Mouse (Mus musculus) myocyte (in vitro differentiated cells): Measurements from ENCODE around the gene Homer3.
A peak's percentile ranks its signal among the peaks of the same experiment; 100 is the strongest.

Experiments
- CEBPB ChIP-seq: IDR thresholded peaks from 2 replicates; pipeline ENCODE4 v1.6.1; 2011; ENCODE audit warnings: mild to moderate bottlenecking, moderate library complexity; ENCODE audit not compliant: poor library complexity, insufficient read depth, severe bottlenecking
- E2F4 ChIP-seq: IDR thresholded peaks from one replicate; pipeline ENCODE4 v1.6.1; 2011; ENCODE audit warnings: mild to moderate bottlenecking, control low read depth, moderate library complexity; ENCODE audit not compliant: insufficient read depth
- MAX ChIP-seq: IDR thresholded peaks from one replicate; pipeline ENCODE4 v1.6.1; 2011; ENCODE audit warnings: low read depth, mild to moderate bottlenecking, control low read depth
- MYOD1 ChIP-seq, 3 experiments: IDR thresholded peaks; one replicate each; pipeline ENCODE4 v1.6.1; 2011; ENCODE audit warnings: control low read depth in 2 of 3, low read depth in 2 of 3, mild to moderate bottlenecking in 2 of 3, moderate library complexity in 1 of 3; ENCODE audit not compliant: insufficient read length in 2 of 3, control insufficient read depth in 1 of 3
- MYOG ChIP-seq, 3 experiments: IDR thresholded peaks; one replicate each; pipeline ENCODE4 v1.6.1; 2011; ENCODE audit warnings: control low read depth in 2 of 3, low read depth in 2 of 3, mild to moderate bottlenecking in 2 of 3; ENCODE audit not compliant: insufficient read length in 2 of 3, control insufficient read depth in 1 of 3, insufficient read depth in 1 of 3
- POLR2A ChIP-seq: IDR thresholded peaks from one replicate; pipeline ENCODE4 v1.6.1; 2011; ENCODE audit warnings: low read depth, mild to moderate bottlenecking, control low read depth, moderate library complexity; ENCODE audit not compliant: insufficient read length
- POLR2AphosphoS2 ChIP-seq: IDR thresholded peaks from one replicate; pipeline ENCODE4 v1.6.1; 2011; ENCODE audit warnings: low read depth, control low read depth; ENCODE audit not compliant: insufficient read length
- REST ChIP-seq: IDR thresholded peaks from one replicate; pipeline ENCODE4 v1.6.1; 2011; ENCODE audit warnings: mild to moderate bottlenecking, control low read depth, moderate library complexity; ENCODE audit not compliant: insufficient read depth, insufficient read length
- TCF12 ChIP-seq: IDR thresholded peaks from one replicate; pipeline ENCODE4 v1.6.1; 2011; ENCODE audit warnings: mild to moderate bottlenecking, control low read depth; ENCODE audit not compliant: poor library complexity, insufficient read depth, severe bottlenecking
- TCF3 ChIP-seq: IDR thresholded peaks from one replicate; pipeline ENCODE4 v1.6.1; 2011; ENCODE audit warnings: low read depth, control low read depth; ENCODE audit not compliant: insufficient read length
- USF1 ChIP-seq: IDR thresholded peaks from one replicate; pipeline ENCODE4 v1.6.1; 2011; ENCODE audit warnings: low read depth, mild to moderate bottlenecking, control low read depth, moderate library complexity

- TF ChIP-seq TCF12, result no peak
- TF ChIP-seq REST, result no peak
- TF ChIP-seq POLR2AphosphoS2, result peak; percentile 77
- TF ChIP-seq POLR2A, result peak; percentile 89
- TF ChIP-seq MAX, result no peak
- TF ChIP-seq E2F4, result no peak
- TF ChIP-seq USF1, result no peak
- no peak for TF ChIP-seq MYOG (IDR thresholded peaks at IDR 0.05; ENCODE audit: control insufficient read depth in 1 of 3, insufficient read depth in 1 of 3, insufficient read length in 2 of 3, low read depth in 2 of 3)
- TF ChIP-seq CEBPB, result no peak
- no peak for TF ChIP-seq TCF3
- TF ChIP-seq MYOD1 (IDR thresholded peaks at IDR 0.05; ENCODE audit: control insufficient read depth in 1 of 3, insufficient read length in 2 of 3, low read depth in 2 of 3), result no peak
Observed at GRCm38 (mm10) chr8:70282603-70283135, at the start of gene Homer3.
